Mouse (Mus musculus) erythroblast, embryonic 14.5 days (primary cell): Measurements from ENCODE around the gene Limk2.

Experiments used
- GATA1 ChIP-seq: IDR thresholded peaks from 2 replicates; pipeline ENCODE4 v1.6.1; 2012; ENCODE audit warnings: low read length, inconsistent platforms, mixed read lengths
- TAL1 ChIP-seq: IDR thresholded peaks from 3 replicates; pipeline ENCODE4 v1.6.1; 2012; ENCODE audit warnings: low read length, inconsistent platforms, mixed read lengths

DNA sequence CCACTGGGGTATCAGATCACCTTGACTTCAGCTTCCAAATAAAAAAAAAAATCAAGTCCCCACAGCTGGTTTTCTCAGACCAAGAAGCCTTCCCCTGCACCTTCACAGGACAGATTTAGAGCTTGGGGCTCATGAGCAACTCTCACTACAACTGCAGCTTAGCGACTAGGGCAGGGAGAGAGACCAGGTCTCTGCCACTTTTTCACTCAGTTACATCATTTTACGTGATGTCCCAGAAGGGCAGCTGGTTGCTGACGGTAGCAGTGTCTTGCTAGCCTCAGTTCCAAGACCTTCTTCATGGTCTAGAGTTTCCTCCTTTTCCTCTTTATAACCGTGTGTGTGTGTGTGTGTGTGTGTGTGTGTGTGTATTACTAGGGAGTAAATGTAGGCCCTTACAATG, 24.8 kb upstream of the Limk2 start:
- TF ChIP-seq TAL1 (no peak), GATA1 (no peak)
